Mouse (Mus musculus): ENCODE measurements around the gene Hoxd4. TPM values are rescaled to one million over a fixed set of nuclear protein-coding genes. Genes with fewer than 3 reads are reported as not detected.

Hoxd4 gene
- total RNA-seq (2021) (under 1 TPM; 0.21 to 0.45 TPM), polyA plus RNA-seq (2012; rRNA removed) (0.53 and 1.0 TPM in 2 replicates)
- long read RNA-seq = 0 reads

- 3% methylated on average over 64 of the region's 65 CpGs for WGBS
- H3K9ac ChIP-seq (ENCODE audit: low read depth, low read length) = peak within 1 kb of the TSS; percentile 33
These were observed at the start of gene Hoxd4, which contains the start of gene Hoxd3 for GRCm38 (mm10) chr2:74711721-74712621. TSS of gene Hoxd4 (plus strand) at chr2:74711929. TSS of gene Hoxd3 (plus strand) at chr2:74711927.

DNA sequence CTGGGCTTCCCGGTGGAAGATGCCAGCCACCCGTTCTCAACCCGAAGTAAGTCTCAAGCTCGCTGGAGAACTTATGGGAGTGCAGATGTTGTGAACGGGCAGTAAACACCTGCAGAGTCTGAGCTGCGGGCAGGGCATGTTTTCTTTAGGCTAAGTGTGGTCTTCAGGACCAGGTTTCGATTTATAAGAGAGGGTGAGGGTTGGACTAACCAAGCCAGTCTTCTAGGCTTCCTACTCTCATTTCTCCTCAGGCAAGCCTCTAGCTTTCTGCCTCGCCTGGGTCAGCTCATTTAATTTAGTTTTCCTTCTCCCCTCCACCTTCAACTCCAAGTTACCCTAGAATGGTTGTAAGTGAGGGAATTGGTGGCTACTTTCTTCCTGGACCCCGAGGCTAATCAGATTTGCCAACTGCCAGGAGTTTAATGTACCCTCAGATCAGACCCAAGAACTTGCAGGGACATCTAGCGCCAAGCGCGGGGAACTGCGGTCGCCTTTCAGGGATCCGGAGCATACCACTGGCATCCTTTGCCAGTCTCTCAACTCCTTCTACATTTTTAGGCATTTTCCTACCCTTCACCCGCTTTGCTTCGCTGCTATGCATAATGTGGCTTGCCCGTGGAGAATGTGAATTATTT lies 48.3 kb upstream of the Hoxd4 start:
- Histone ChIP-seq H3K4me1 (ENCODE audit: control insufficient read depth, insufficient read depth, low read length) (no peaks in the 10 kb centered on the region), H3K27ac (no peak overlapping the region), H3K36me3 (ENCODE audit: control insufficient read depth, insufficient read depth, low read length) (no peaks in the 10 kb centered on the region), H3K27me3 (ENCODE audit: control insufficient read depth, insufficient read depth, low read length) (peaks cover 35% of the 10 kb centered on the region), H3K9ac (ENCODE audit: low read depth, low read length) (no peak overlapping the region), H3K79me2 (replicated peaks; ENCODE audit: control insufficient read depth, insufficient read depth, low read length) (no peaks in the 10 kb centered on the region), H3K4me3 (no peak overlapping the region)
- intact Hi-C loops (cut with DNase I) = loop anchor here (2.0 kb wide), 1 partner anchor 597 kb away; no protein-coding TSS in a partner anchor
- no peak for DNase-seq
- 5% methylated on average over 18 of the region's 18 CpGs for WGBS
- TF ChIP-seq POLR2A (IDR thresholded peaks at IDR 0.05; ENCODE audit: insufficient read depth, low read depth, low read length) (no peak), CTCF (IDR thresholded peaks at IDR 0.05) (peak; percentile 77), EP300 (IDR thresholded peaks at IDR 0.05; ENCODE audit: insufficient read depth, low read depth, low read length) (no peak)

More at GRCm38 (mm10) chr2:74711721-74712621, at the start of gene Hoxd4, which contains the start of gene Hoxd3:
- Histone ChIP-seq H3K36me3 (ENCODE audit: control insufficient read depth, insufficient read depth, low read length) (no peaks in the 10 kb centered on the region), H3K4me1 (ENCODE audit: control insufficient read depth, insufficient read depth, low read length) (no peaks in the 10 kb centered on the region), H3K27me3 (ENCODE audit: control insufficient read depth, insufficient read depth, low read length) (peaks cover 25% of the 10 kb centered on the region), H3K4me3 (peak within 1 kb of the TSS; percentile 51), H3K79me2 (replicated peaks; ENCODE audit: control insufficient read depth, insufficient read depth, low read length) (no peaks in the 10 kb centered on the region), H3K27ac (peak within 1 kb of the TSS; percentile 24)
- peak; percentile 49 to 68 for DNase-seq
- intact Hi-C loops (cut with DNase I) = no loop called here
- TF ChIP-seq EP300 (IDR thresholded peaks at IDR 0.05; ENCODE audit: insufficient read depth, low read depth, low read length) (no peak), CTCF (IDR thresholded peaks at IDR 0.05) (no peak)

DNA sequence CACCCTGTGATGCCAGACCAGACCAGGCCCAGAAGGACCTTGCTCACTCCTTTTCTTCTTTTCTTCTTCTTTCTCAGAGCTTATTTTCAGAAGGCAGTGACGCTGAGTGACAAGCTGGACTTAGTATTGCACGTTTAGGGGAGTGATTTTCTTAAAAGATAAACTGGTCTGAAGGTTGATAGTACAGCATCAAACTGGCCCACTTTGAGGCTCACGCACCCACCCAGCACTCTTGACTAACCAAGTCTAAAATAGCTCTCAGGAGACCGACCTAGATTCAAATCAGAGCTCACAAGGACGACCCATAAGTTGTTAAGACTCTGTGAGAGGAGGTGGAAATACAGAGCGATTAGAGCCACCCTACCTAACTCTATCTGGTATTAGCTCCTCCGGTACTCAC lies 45.3 kb upstream of the Hoxd4 start:
- peak in 1 of 2 experiments; percentile 12 for DNase-seq
- Histone ChIP-seq H3K27ac (no peak overlapping the region), H3K27me3 (ENCODE audit: control insufficient read depth, insufficient read depth, low read length) (peaks cover 26% of the 10 kb centered on the region), H3K9ac (ENCODE audit: low read depth, low read length) (no peak overlapping the region), H3K4me1 (ENCODE audit: control insufficient read depth, insufficient read depth, low read length) (no peaks in the 10 kb centered on the region), H3K79me2 (replicated peaks; ENCODE audit: control insufficient read depth, insufficient read depth, low read length) (no peaks in the 10 kb centered on the region), H3K4me3 (no peak overlapping the region), H3K36me3 (ENCODE audit: control insufficient read depth, insufficient read depth, low read length) (no peaks in the 10 kb centered on the region)
- 6% methylated on average over 7 of the region's 7 CpGs for WGBS
- intact Hi-C loops (cut with DNase I) = no loop called here
- no peak for TF ChIP-seq POLR2A (IDR thresholded peaks at IDR 0.05; ENCODE audit: insufficient read depth, low read depth, low read length)
- no peak for TF ChIP-seq EP300 (IDR thresholded peaks at IDR 0.05; ENCODE audit: insufficient read depth, low read depth, low read length)
- TF ChIP-seq CTCF (IDR thresholded peaks at IDR 0.05) = no peak

DNA sequence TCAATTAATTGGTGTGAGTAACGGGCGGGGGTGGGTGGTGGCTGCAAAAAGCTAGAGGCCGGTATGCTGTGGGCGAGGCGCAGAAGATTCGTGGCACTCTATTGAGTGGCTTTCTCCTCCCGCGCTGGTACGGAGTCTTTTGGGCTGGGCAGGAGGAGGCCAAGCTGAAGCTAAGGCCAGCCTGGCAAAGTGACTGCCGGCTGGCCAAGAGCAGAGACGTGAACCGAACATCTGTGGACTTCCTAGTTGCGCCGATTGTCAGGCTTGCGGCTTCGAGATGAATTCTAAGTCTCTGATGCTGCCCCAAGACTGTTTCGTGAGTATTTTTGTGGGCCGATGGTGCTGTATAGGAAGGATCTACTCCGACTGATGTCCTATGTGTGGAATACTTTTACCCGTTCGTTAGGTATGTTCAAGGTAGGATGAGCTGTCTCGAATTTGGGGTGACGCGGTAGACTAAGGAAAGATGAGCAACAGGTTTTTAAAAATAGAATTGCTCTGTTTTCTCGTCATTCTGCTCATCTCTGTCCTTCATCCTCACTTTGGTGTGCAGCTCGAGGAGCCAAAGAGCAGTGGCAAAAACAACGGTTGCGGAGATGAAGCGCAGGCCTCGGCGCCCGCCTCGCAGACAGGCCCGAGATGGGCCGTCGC lies 44.4 kb upstream of the Hoxd4 start:
- Histone ChIP-seq H3K4me1 (ENCODE audit: control insufficient read depth, insufficient read depth, low read length) (no peaks in the 10 kb centered on the region), H3K79me2 (replicated peaks; ENCODE audit: control insufficient read depth, insufficient read depth, low read length) (no peaks in the 10 kb centered on the region), H3K36me3 (ENCODE audit: control insufficient read depth, insufficient read depth, low read length) (no peaks in the 10 kb centered on the region), H3K27me3 (ENCODE audit: control insufficient read depth, insufficient read depth, low read length) (peaks cover 24% of the 10 kb centered on the region), H3K9ac (ENCODE audit: low read depth, low read length) (no peak overlapping the region), H3K27ac (no peak overlapping the region), H3K4me3 (no peak overlapping the region)
- peak in 1 of 2 experiments; percentile 49 for DNase-seq
- WGBS = 6% methylated on average over 36 of the region's 36 CpGs
- intact Hi-C loops (cut with DNase I) = no loop called here
- TF ChIP-seq POLR2A (IDR thresholded peaks at IDR 0.05; ENCODE audit: insufficient read depth, low read depth, low read length) (no peak), EP300 (IDR thresholded peaks at IDR 0.05; ENCODE audit: insufficient read depth, low read depth, low read length) (no peak), CTCF (IDR thresholded peaks at IDR 0.05) (no peak)

- 1% methylated on average over 45 of the region's 51 CpGs for WGBS
- H3K9ac ChIP-seq (ENCODE audit: low read depth, low read length) = no peak within 1 kb of the TSS
- peaks cover 26% of the 10 kb centered on the region for H3K27me3 ChIP-seq (ENCODE audit: control insufficient read depth, insufficient read depth, low read length)
These were observed 43.8 kb upstream of the Hoxd4 start, which contains the start of gene Hoxd13 for GRCm38 (mm10) chr2:74667842-74668357. TSS of gene Hoxd13 (plus strand) at chr2:74668310.

More at GRCm38 (mm10) chr2:74667842-74668357, 43.8 kb upstream of the Hoxd4 start, which contains the start of gene Hoxd13:
- no peak for DNase-seq
- Histone ChIP-seq H3K4me3 (peak within 1 kb of the TSS; percentile 36), H3K36me3 (ENCODE audit: control insufficient read depth, insufficient read depth, low read length) (no peaks in the 10 kb centered on the region), H3K4me1 (ENCODE audit: control insufficient read depth, insufficient read depth, low read length) (no peaks in the 10 kb centered on the region), H3K79me2 (replicated peaks; ENCODE audit: control insufficient read depth, insufficient read depth, low read length) (no peaks in the 10 kb centered on the region), H3K27ac (no peak within 1 kb of the TSS)
- intact Hi-C loops (cut with DNase I) = no loop called here
- TF ChIP-seq POLR2A (IDR thresholded peaks at IDR 0.05; ENCODE audit: insufficient read depth, low read depth, low read length) (no peak), CTCF (IDR thresholded peaks at IDR 0.05) (no peak), EP300 (IDR thresholded peaks at IDR 0.05; ENCODE audit: insufficient read depth, low read depth, low read length) (no peak)

All from heart, adult 2 months (tissue).